9 mouse cellular contexts compared by ENCODE assay signal in the genomic region with DNA sequence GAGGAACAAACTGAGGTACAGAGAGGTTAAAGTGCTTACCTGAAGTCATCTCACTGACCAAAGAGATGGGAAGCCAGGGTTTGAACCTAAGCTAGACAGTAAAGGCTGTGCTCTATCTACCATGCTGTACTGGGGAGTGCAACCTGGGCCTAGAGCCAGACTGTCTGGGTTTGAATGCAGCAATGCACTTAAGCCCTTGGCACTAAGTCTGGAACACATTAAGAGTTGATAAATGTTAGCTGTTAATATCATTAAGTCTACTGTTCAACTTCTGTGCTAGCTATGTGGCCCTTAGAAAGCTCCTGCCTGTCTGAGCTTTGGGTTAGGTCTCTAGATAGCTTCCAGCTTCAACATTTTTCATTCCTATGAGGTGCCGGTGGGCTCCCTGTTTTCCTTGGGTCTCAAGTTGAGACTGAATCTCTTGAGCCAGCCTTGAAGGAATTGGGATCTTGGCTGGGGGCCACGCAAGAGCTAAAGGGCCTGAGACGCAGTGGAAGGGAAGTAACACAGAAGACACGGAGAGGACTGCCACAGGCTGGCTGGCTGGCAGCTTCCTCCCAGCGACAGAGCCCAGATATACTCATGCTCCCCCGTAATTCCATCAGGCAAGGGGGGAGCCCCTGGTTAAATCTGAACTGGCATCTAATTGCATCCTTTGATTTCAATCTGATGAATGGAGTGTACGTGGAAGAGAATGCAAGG. TPM values are rescaled to one million over a fixed set of nuclear protein-coding genes. Genes with fewer than 3 reads are reported as not detected.
DNase-seq lines count a peak whose midpoint lies in the region; ATAC-seq and TF ChIP-seq lines count a peak whose summit lies in the region.
"Had no signal": no experiment of that assay in that cellular context is flagged by ENCODE, and none has a peak within 500 bp of the region (broad histone marks: within the 10 kb centered on the region; RNA-seq: fewer than 3 reads in every experiment).

No protein-coding gene starts in this region.

- H3K9me3 ChIP-seq in embryonic facial prominence, embryonic 14.5 days (ENCODE audit: control insufficient read depth, low read length): no peaks in the 10 kb centered on the region
- H3K9me3 ChIP-seq in hindbrain, embryonic 14.5 days (ENCODE audit: control insufficient read depth, low read length): no peaks in the 10 kb centered on the region
- no peaks in the 10 kb centered on the region for H3K9me3 ChIP-seq in midbrain, embryonic 15.5 days
- H3K9me3 ChIP-seq: liver, embryonic 13.5 days had no signal

- H3K4me2 ChIP-seq in embryonic facial prominence, embryonic 14.5 days (ENCODE audit: low read depth, low read length): peak overlapping the region; percentile 50
- H3K4me2 ChIP-seq in hindbrain, embryonic 14.5 days (replicated peaks): peak overlapping the region; percentile 27
- peak overlapping the region; percentile 6; the same call in 1 of the 2 replicates for H3K4me2 ChIP-seq in midbrain, embryonic 15.5 days
- H3K4me2 ChIP-seq: liver, embryonic 13.5 days had no signal

- no peaks in the 10 kb centered on the region for H3K27me3 ChIP-seq in embryonic facial prominence, embryonic 14.5 days (replicated peaks; ENCODE audit: control insufficient read depth, insufficient read depth, low read length)
- no peaks in the 10 kb centered on the region for H3K27me3 ChIP-seq in hindbrain, embryonic 14.5 days (ENCODE audit: control insufficient read depth, insufficient read depth, low read length)
- H3K27me3 ChIP-seq in midbrain, embryonic 15.5 days (replicated peaks): no peaks in the 10 kb centered on the region
- H3K27me3 ChIP-seq: liver, embryonic 13.5 days had no signal

- H3K9ac ChIP-seq in embryonic facial prominence, embryonic 14.5 days (ENCODE audit: low read depth, low read length): peak overlapping the region; percentile 45; the same call in 1 of the 2 replicates
- H3K9ac ChIP-seq in hindbrain, embryonic 14.5 days: peak overlapping the region; percentile 40
- no peak overlapping the region for H3K9ac ChIP-seq in midbrain, embryonic 15.5 days
- H3K9ac ChIP-seq: liver, embryonic 13.5 days had no signal

- intact Hi-C loops in left cerebral cortex, postnatal 4 days (cut with DNase I): no loop called here
- intact Hi-C loops in left cerebral cortex, adult 2 months (cut with DNase I): no loop called here

- peaks cover 26% of the 10 kb centered on the region for H3K4me1 ChIP-seq in embryonic facial prominence, embryonic 14.5 days (ENCODE audit: control insufficient read depth, insufficient read depth, low read length)
- H3K4me1 ChIP-seq in hindbrain, embryonic 14.5 days (replicated peaks; ENCODE audit: control insufficient read depth, insufficient read depth, low read length): peaks cover 38% of the 10 kb centered on the region
- H3K4me1 ChIP-seq in midbrain, embryonic 15.5 days: peaks cover 42% of the 10 kb centered on the region

- H3K4me3 ChIP-seq in left cerebral cortex, adult 2 months: no peak overlapping the region
- no peak overlapping the region for H3K4me3 ChIP-seq in embryonic facial prominence, embryonic 14.5 days (ENCODE audit: low read depth, low read length)
- H3K4me3 ChIP-seq in hindbrain, embryonic 14.5 days (replicated peaks; ENCODE audit: low read length): no peak overlapping the region
- H3K4me3 ChIP-seq in midbrain, embryonic 15.5 days: no peak overlapping the region
- H3K4me3 ChIP-seq: liver, embryonic 13.5 days had no signal

- WGBS in embryonic facial prominence, embryonic 14.5 days: 17% methylated on average over 7 of the region's 7 CpGs
- 41% methylated on average over 7 of the region's 7 CpGs for WGBS in hindbrain, embryonic 14.5 days
- 25% methylated on average over 7 of the region's 7 CpGs for WGBS in midbrain, embryonic 15.5 days

- no peak for TF ChIP-seq CTCF in left cerebral cortex, adult 2 months (IDR thresholded peaks at IDR 0.05)

- no peaks in the 10 kb centered on the region for H3K36me3 ChIP-seq in embryonic facial prominence, embryonic 14.5 days (ENCODE audit: control insufficient read depth, insufficient read depth, low read length)
- no peaks in the 10 kb centered on the region for H3K36me3 ChIP-seq in hindbrain, embryonic 14.5 days (replicated peaks; ENCODE audit: control insufficient read depth, insufficient read depth)
- no peaks in the 10 kb centered on the region for H3K36me3 ChIP-seq in midbrain, embryonic 15.5 days (replicated peaks)
- H3K36me3 ChIP-seq: liver, embryonic 13.5 days had no signal

- peak; percentile 36 for DNase-seq in left cerebral cortex, postnatal 4 days
- no peak for DNase-seq in left cerebral cortex, adult 2 months (ENCODE audit: extremely low spot score in 1 of 2, low spot score in 2 of 2)
- peak; percentile 49 for DNase-seq in embryonic facial prominence, embryonic 14.5 days (ENCODE audit: low spot score)
- DNase-seq in hindbrain, embryonic 14.5 days (ENCODE audit: low spot score): peak; percentile 25
- DNase-seq in retina, postnatal 1 day: no peak
- no peak for DNase-seq in gastrocnemius, postnatal 25 days
- no peak for DNase-seq in spleen, postnatal 4 days (ENCODE audit: low spot score in 2 of 2)
- DNase-seq: liver, embryonic 13.5 days had no signal

- H3K27ac ChIP-seq in left cerebral cortex, adult 2 months: no peak overlapping the region
- H3K27ac ChIP-seq in embryonic facial prominence, embryonic 14.5 days (replicated peaks; ENCODE audit: low read depth, low read length): peak overlapping the region; percentile 81
- peak overlapping the region; percentile 72 for H3K27ac ChIP-seq in hindbrain, embryonic 14.5 days
- peak overlapping the region; percentile 57 for H3K27ac ChIP-seq in midbrain, embryonic 15.5 days
- H3K27ac ChIP-seq: liver, embryonic 13.5 days had no signal

- no peak; the same call in 1 of the 2 replicates for ATAC-seq in embryonic facial prominence, embryonic 14.5 days (ENCODE audit: low read depth)
- ATAC-seq in hindbrain, embryonic 14.5 days (ENCODE audit: low FRiP score): no peak
- ATAC-seq in midbrain, embryonic 15.5 days (replicated peaks): no peak

RNA-seq across cellular contexts. Expression of a gene that starts 35.2 kb away (rescaled TPM):
- 100 to 1,000 TPM; 135 to 140 TPM for total RNA-seq in left cerebral cortex, postnatal 4 days (2021)
- total RNA-seq in left cerebral cortex, adult 2 months (2021): 100 to 1,000 TPM in 1 of 2 experiments, 10 to 100 TPM in 1; 97.5 to 109 TPM
- polyA plus RNA-seq in embryonic facial prominence, embryonic 14.5 days (2014; fragmentation: Nextera tagmentation; extraction: Ambion mirVana): 63.8 and 74.8 TPM in 2 replicates
- polyA plus RNA-seq in hindbrain, embryonic 14.5 days (2014; fragmentation: Nextera tagmentation; extraction: Ambion mirVana): 146 and 148 TPM in 2 replicates
- 173 and 193 TPM in 2 replicates for polyA plus RNA-seq in midbrain, embryonic 15.5 days (2015; fragmentation: Nextera tagmentation; extraction: Ambion mirVana)
- total RNA-seq in gastrocnemius, postnatal 25 days (2021): 10 to 100 TPM; 11.4 to 11.8 TPM

RNA-seq across cellular contexts. Expression of a gene that starts 43.5 kb away (rescaled TPM):
- 10 to 100 TPM; 22.9 to 23.4 TPM for total RNA-seq in left cerebral cortex, postnatal 4 days (2021)
- 10 to 100 TPM; 28.1 to 31.5 TPM for total RNA-seq in left cerebral cortex, adult 2 months (2021)
- polyA plus RNA-seq in embryonic facial prominence, embryonic 14.5 days (2014; fragmentation: Nextera tagmentation; extraction: Ambion mirVana): 14.4 and 16.2 TPM in 2 replicates
- polyA plus RNA-seq in hindbrain, embryonic 14.5 days (2014; fragmentation: Nextera tagmentation; extraction: Ambion mirVana): 20.9 and 21.3 TPM in 2 replicates
- polyA plus RNA-seq in midbrain, embryonic 15.5 days (2015; fragmentation: Nextera tagmentation; extraction: Ambion mirVana): 26.5 and 26.6 TPM in 2 replicates
- 10 to 100 TPM; 15.3 to 17.7 TPM for total RNA-seq in gastrocnemius, postnatal 25 days (2021)

Comparison
In these comparisons a context has a peak if more than half of its experiments do, and no peak if none do; other contexts are left out.
1. DNase-seq: peak in left cerebral cortex, postnatal 4 days (single experiment), embryonic facial prominence, embryonic 14.5 days (single experiment) and hindbrain, embryonic 14.5 days (single experiment); none in left cerebral cortex, adult 2 months (0 of 2), retina, postnatal 1 day (single experiment), gastrocnemius, postnatal 25 days (single experiment) and spleen, postnatal 4 days (0 of 2).
2. RNA of a gene that starts 35.2 kb away (total RNA-seq): 135 to 140 TPM in left cerebral cortex, postnatal 4 days and 97.5 to 109 TPM in left cerebral cortex, adult 2 months; 11.4 to 11.8 TPM in gastrocnemius, postnatal 25 days; every median in the first group is over 4 times any median in the second.
3. Peak in every context shown above with its lines, with median percentiles within 50 percentile points of each other: H3K4me2 ChIP-seq.